Mouse (Mus musculus): ENCODE results near the gene Gm43738. TPM values are rescaled to one million over a fixed set of nuclear protein-coding genes. Genes with fewer than 3 reads are reported as not detected.

The Gm43738 gene
- 1.4 and 7.9 TPM in 2 replicates for polyA plus RNA-seq (2012)

GRCm38 (mm10) chr3:89100811-89101210, at the start of gene Gm43738:
Gm43738 (minus strand) TSS chr3:89101099.
- no peak for TF ChIP-seq GATA1 (IDR thresholded peaks at IDR 0.05; ENCODE audit: low read length)

- no peak for TF ChIP-seq GATA1 (IDR thresholded peaks at IDR 0.05; ENCODE audit: low read length)
Observed at GRCm38 (mm10) chr3:89148567-89148966, 47.7 kb upstream of the Gm43738 start.

GRCm38 (mm10) chr3:89147979-89148311, 47.0 kb upstream of the Gm43738 start:
- no peak for TF ChIP-seq GATA1 (IDR thresholded peaks at IDR 0.05; ENCODE audit: low read length)

GRCm38 (mm10) chr3:89147101-89147978, 46.4 kb upstream of the Gm43738 start:
- no peak for TF ChIP-seq GATA1 (IDR thresholded peaks at IDR 0.05; ENCODE audit: low read length)

GRCm38 (mm10) chr3:89145566-89145965, 44.7 kb upstream of the Gm43738 start:
- no peak for TF ChIP-seq GATA1 (IDR thresholded peaks at IDR 0.05; ENCODE audit: low read length)

GRCm38 (mm10) chr3:89144821-89145220, 43.9 kb upstream of the Gm43738 start:
- TF ChIP-seq GATA1 (IDR thresholded peaks at IDR 0.05; ENCODE audit: low read length), result no peak

GRCm38 (mm10) chr3:89136365-89136764, 35.5 kb upstream of the Gm43738 start:
- no peak for TF ChIP-seq GATA1 (IDR thresholded peaks at IDR 0.05; ENCODE audit: low read length)

GRCm38 (mm10) chr3:89135958-89136357, 35.1 kb upstream of the Gm43738 start, which contains the start of gene Pklr:
Pklr (plus strand) TSS chr3:89136142.
- no peak for TF ChIP-seq GATA1 (IDR thresholded peaks at IDR 0.05; ENCODE audit: low read length)

GRCm38 (mm10) chr3:89133752-89134151, 32.9 kb upstream of the Gm43738 start:
- no peak for TF ChIP-seq GATA1 (IDR thresholded peaks at IDR 0.05; ENCODE audit: low read length)

- TF ChIP-seq GATA1 (IDR thresholded peaks at IDR 0.05; ENCODE audit: low read length), result no peak
Observed at GRCm38 (mm10) chr3:89133063-89133450, 32.2 kb upstream of the Gm43738 start.

- TF ChIP-seq GATA1 (IDR thresholded peaks at IDR 0.05; ENCODE audit: low read length), result peak; percentile 53
Observed at GRCm38 (mm10) chr3:89132285-89133062, 31.6 kb upstream of the Gm43738 start.

- no peak for TF ChIP-seq GATA1 (IDR thresholded peaks at IDR 0.05; ENCODE audit: low read length)
Observed at GRCm38 (mm10) chr3:89131816-89132215, 30.9 kb upstream of the Gm43738 start.

- no peak for TF ChIP-seq GATA1 (IDR thresholded peaks at IDR 0.05; ENCODE audit: low read length)
Observed at GRCm38 (mm10) chr3:89129908-89130307, 29.0 kb upstream of the Gm43738 start.

- no peak for TF ChIP-seq GATA1 (IDR thresholded peaks at IDR 0.05; ENCODE audit: low read length)
Observed at GRCm38 (mm10) chr3:89125981-89126380, 25.1 kb upstream of the Gm43738 start.

GRCm38 (mm10) chr3:89124241-89124640, 23.3 kb upstream of the Gm43738 start:
- TF ChIP-seq GATA1 (IDR thresholded peaks at IDR 0.05; ENCODE audit: low read length), result no peak

- TF ChIP-seq GATA1 (IDR thresholded peaks at IDR 0.05; ENCODE audit: low read length), result no peak
Observed at GRCm38 (mm10) chr3:89123313-89123712, 22.4 kb upstream of the Gm43738 start.

Data from G1E-ER4 (cell line).